ENCODE assay signal across 21 mouse cellular contexts in the genomic region with DNA sequence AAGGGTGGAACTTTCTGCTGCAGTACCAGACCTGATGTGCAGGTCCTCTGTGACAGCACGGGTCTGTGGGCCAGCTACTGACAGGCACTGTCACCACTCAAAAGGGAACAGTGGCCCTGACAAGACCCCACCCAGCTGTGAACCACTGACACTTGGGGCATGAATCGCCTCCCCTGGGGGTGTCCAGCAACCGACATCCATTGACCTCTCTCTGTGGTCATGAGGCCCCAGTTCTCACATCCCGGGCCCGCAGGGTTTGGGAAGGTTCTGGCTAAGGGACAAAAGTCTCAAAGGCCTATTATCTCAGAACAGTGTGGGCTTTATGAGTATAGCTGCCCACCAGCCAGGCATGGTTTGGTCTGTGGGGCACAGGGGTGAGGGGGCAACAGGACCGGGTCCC. TPM values are rescaled to one million over a fixed set of nuclear protein-coding genes. Genes with fewer than 3 reads are reported as not detected.
DNase-seq lines count a peak whose midpoint lies in the region; ATAC-seq and TF ChIP-seq lines count a peak whose summit lies in the region.
"Had no signal": no experiment of that assay in that cellular context is flagged by ENCODE, and none has a peak within 500 bp of the region (broad histone marks: within the 10 kb centered on the region; RNA-seq: fewer than 3 reads in every experiment).

No protein-coding gene starts in this region.

- intact Hi-C loops in gastrocnemius, adult 2 months (cut with DNase I) = no loop called here

- WGBS in hindbrain, embryonic 13.5 days = 81% methylated on average over 6 of the region's 6 CpGs
- 82% methylated on average over 6 of the region's 6 CpGs for WGBS in hindbrain, embryonic 16.5 days
- 84% methylated on average over 6 of the region's 6 CpGs for WGBS in limb, embryonic 14.5 days
- 89% methylated on average over 6 of the region's 6 CpGs for WGBS in limb, embryonic 10.5 days

- peaks cover 32% of the 10 kb centered on the region for H3K36me3 ChIP-seq in hindbrain, embryonic 13.5 days
- peaks cover 22% of the 10 kb centered on the region for H3K36me3 ChIP-seq in hindbrain, embryonic 16.5 days (ENCODE audit: control insufficient read depth, insufficient read depth, low read length)
- H3K36me3 ChIP-seq in limb, embryonic 14.5 days (ENCODE audit: control insufficient read depth, insufficient read depth, low read length) = peaks cover 46% of the 10 kb centered on the region
- H3K36me3 ChIP-seq in limb, embryonic 10.5 days = peaks cover 79% of the 10 kb centered on the region

- no peak for TF ChIP-seq POLR2A in limb, embryonic 14.5 days (IDR thresholded peaks at IDR 0.05; ENCODE audit: borderline replicate concordance, extremely low read depth, insufficient read depth, insufficient read length)

- no peak for ATAC-seq in hindbrain, embryonic 13.5 days (ENCODE audit: low FRiP score)
- no peak for ATAC-seq in hindbrain, embryonic 16.5 days
- ATAC-seq in limb, embryonic 14.5 days (ENCODE audit: low FRiP score, low read depth) = no peak
- ATAC-seq: forebrain, embryonic 15.5 days; hindbrain, postnatal 0 days had no signal

- no peak overlapping the region for H3K4me2 ChIP-seq in hindbrain, embryonic 13.5 days
- no peak overlapping the region for H3K4me2 ChIP-seq in hindbrain, embryonic 16.5 days (ENCODE audit: low read length)
- H3K4me2 ChIP-seq in limb, embryonic 14.5 days (replicated peaks; ENCODE audit: low read depth, low read length, severe bottlenecking) = no peak overlapping the region
- H3K4me2 ChIP-seq: embryonic facial prominence, embryonic 12.5 days; forebrain, embryonic 15.5 days; heart, embryonic 13.5 days had no signal

- H3K27me3 ChIP-seq in hindbrain, embryonic 13.5 days = no peaks in the 10 kb centered on the region
- H3K27me3 ChIP-seq in hindbrain, embryonic 16.5 days (replicated peaks; ENCODE audit: control insufficient read depth, insufficient read depth, low read length) = no peaks in the 10 kb centered on the region
- H3K27me3 ChIP-seq in limb, embryonic 14.5 days (ENCODE audit: control insufficient read depth, insufficient read depth, low read length) = no peaks in the 10 kb centered on the region
- H3K27me3 ChIP-seq in limb, embryonic 10.5 days (ENCODE audit: low read depth, poor library complexity, severe bottlenecking) = no peaks in the 10 kb centered on the region
- H3K27me3 ChIP-seq: embryonic facial prominence, embryonic 12.5 days; forebrain, embryonic 15.5 days; heart, embryonic 13.5 days had no signal

- peak overlapping the region; percentile 4; the same call in 1 of the 2 replicates for H3K9ac ChIP-seq in hindbrain, embryonic 13.5 days
- no peak overlapping the region for H3K9ac ChIP-seq in hindbrain, embryonic 16.5 days (ENCODE audit: low read depth, low read length)
- 0 out of 2 replicates have a peak overlapping the region, but pooled peaks have one; percentile 12 for H3K9ac ChIP-seq in limb, embryonic 14.5 days (ENCODE audit: low read depth, low read length, severe bottlenecking)
- H3K9ac ChIP-seq: embryonic facial prominence, embryonic 12.5 days; forebrain, embryonic 15.5 days; heart, embryonic 13.5 days had no signal

- H3K27ac ChIP-seq in gastrocnemius, adult 2 months = peak overlapping the region; percentile 20; the same call in 1 of the 2 replicates
- H3K27ac ChIP-seq in hindbrain, embryonic 13.5 days = no peak overlapping the region
- H3K27ac ChIP-seq in hindbrain, embryonic 16.5 days (ENCODE audit: low read depth, low read length) = no peak overlapping the region
- H3K27ac ChIP-seq in limb, embryonic 14.5 days (replicated peaks; ENCODE audit: low read depth, low read length) = no peak overlapping the region
- H3K27ac ChIP-seq in limb, embryonic 10.5 days = no peak overlapping the region
- H3K27ac ChIP-seq in brown adipose tissue, adult 24 weeks (replicated peaks; ENCODE audit: low read depth, low read length) = peak overlapping the region; percentile 81
- H3K27ac ChIP-seq: embryonic facial prominence, embryonic 12.5 days; forebrain, embryonic 15.5 days; heart, adult 2 months; heart, embryonic 13.5 days; hindbrain, postnatal 0 days had no signal

- DNase-seq in gastrocnemius, adult 2 months = no peak
- no peak for DNase-seq in gastrocnemius, adult 18-20 months (ENCODE audit: low spot score)
- DNase-seq in limb, embryonic 14.5 days (ENCODE audit: low spot score) = no peak
- no peak for DNase-seq in limb, embryonic 10.5 days (ENCODE audit: low spot score)
- no peak for DNase-seq in kidney, postnatal 10 days
- DNase-seq: cerebellum, adult 11 months; cerebellum, adult 9-10 months; cerebellum, postnatal 25 days; gastrocnemius, postnatal 14 days; heart, adult 2 months; heart, postnatal 14 days had no signal

- peaks cover 35% of the 10 kb centered on the region for H3K4me1 ChIP-seq in hindbrain, embryonic 13.5 days (replicated peaks)
- peaks cover 22% of the 10 kb centered on the region for H3K4me1 ChIP-seq in hindbrain, embryonic 16.5 days (ENCODE audit: control insufficient read depth, insufficient read depth, low read depth, low read length)
- H3K4me1 ChIP-seq in limb, embryonic 14.5 days (ENCODE audit: control insufficient read depth, insufficient read depth, low read length) = peaks cover 9% of the 10 kb centered on the region
- H3K4me1 ChIP-seq in limb, embryonic 10.5 days = peaks cover 28% of the 10 kb centered on the region
- peaks cover 41% of the 10 kb centered on the region for H3K4me1 ChIP-seq in brown adipose tissue, adult 24 weeks (ENCODE audit: control insufficient read depth, insufficient read depth, insufficient read length, low read length)

- no peak overlapping the region for H3K4me3 ChIP-seq in gastrocnemius, adult 2 months
- no peak overlapping the region for H3K4me3 ChIP-seq in hindbrain, embryonic 13.5 days
- H3K4me3 ChIP-seq in hindbrain, embryonic 16.5 days (ENCODE audit: low read length) = no peak overlapping the region
- no peak overlapping the region for H3K4me3 ChIP-seq in limb, embryonic 14.5 days (replicated peaks; ENCODE audit: low read length)
- H3K4me3 ChIP-seq in limb, embryonic 10.5 days = no peak overlapping the region
- no peak overlapping the region for H3K4me3 ChIP-seq in brown adipose tissue, adult 24 weeks (ENCODE audit: insufficient read depth, low read depth, low read length)
- H3K4me3 ChIP-seq: embryonic facial prominence, embryonic 12.5 days; forebrain, embryonic 15.5 days; heart, adult 2 months; heart, embryonic 13.5 days had no signal

- no peaks in the 10 kb centered on the region for H3K9me3 ChIP-seq in hindbrain, embryonic 13.5 days
- no peaks in the 10 kb centered on the region for H3K9me3 ChIP-seq in hindbrain, embryonic 16.5 days (ENCODE audit: control insufficient read depth, low read length)
- no peaks in the 10 kb centered on the region for H3K9me3 ChIP-seq in limb, embryonic 14.5 days (ENCODE audit: control insufficient read depth, low read length)
- H3K9me3 ChIP-seq in limb, embryonic 10.5 days (replicated peaks) = no peaks in the 10 kb centered on the region
- H3K9me3 ChIP-seq: embryonic facial prominence, embryonic 12.5 days; forebrain, embryonic 15.5 days; heart, embryonic 13.5 days had no signal

- no peak for TF ChIP-seq CTCF in gastrocnemius, adult 2 months (IDR thresholded peaks at IDR 0.05)

RNA-seq across cellular contexts. Expression of gene Sgta, which starts 4.8 kb away (rescaled TPM):
- total RNA-seq in gastrocnemius, adult 2 months (2021) = 100 to 1,000 TPM; 100 TPM
- total RNA-seq in gastrocnemius, adult 18-20 months (2021) = 100 to 1,000 TPM; 101 to 103 TPM
- 292 and 304 TPM in 2 replicates for polyA plus RNA-seq in hindbrain, embryonic 13.5 days (2015; fragmentation: Nextera tagmentation; extraction: Ambion mirVana)
- polyA plus RNA-seq in hindbrain, embryonic 16.5 days (2015; fragmentation: Nextera tagmentation; extraction: Ambion mirVana) = 334 and 346 TPM in 2 replicates
- polyA plus RNA-seq in limb, embryonic 14.5 days (2012; rRNA removed) = 205 and 263 TPM in 2 replicates
- polyA plus RNA-seq in limb, embryonic 14.5 days (2014; fragmentation: Nextera tagmentation; extraction: Ambion mirVana) = 176 and 192 TPM in 2 replicates
- 284 and 291 TPM in 2 replicates for polyA plus RNA-seq in limb, embryonic 10.5 days (2016; fragmentation: Nextera tagmentation; extraction: Ambion mirVana)
- polyA plus RNA-seq in brown adipose tissue, adult 24 weeks (2012; ENCODE audit: insufficient read depth, insufficient read length, missing spikeins) = 130 and 139 TPM in 2 replicates

RNA-seq across cellular contexts. Expression of gene Thop1, which starts 14.7 kb away (rescaled TPM):
- total RNA-seq in gastrocnemius, adult 2 months (2021) = 10 to 100 TPM; 25.1 to 25.9 TPM
- 10 to 100 TPM; 21.1 to 26.0 TPM for total RNA-seq in gastrocnemius, adult 18-20 months (2021)
- polyA plus RNA-seq in hindbrain, embryonic 13.5 days (2015; fragmentation: Nextera tagmentation; extraction: Ambion mirVana) = 45.0 and 46.9 TPM in 2 replicates
- polyA plus RNA-seq in hindbrain, embryonic 16.5 days (2015; fragmentation: Nextera tagmentation; extraction: Ambion mirVana) = 49.8 and 53.5 TPM in 2 replicates
- 79.0 and 93.4 TPM in 2 replicates for polyA plus RNA-seq in limb, embryonic 14.5 days (2012; rRNA removed)
- 52.4 and 54.1 TPM in 2 replicates for polyA plus RNA-seq in limb, embryonic 14.5 days (2014; fragmentation: Nextera tagmentation; extraction: Ambion mirVana)
- polyA plus RNA-seq in limb, embryonic 10.5 days (2016; fragmentation: Nextera tagmentation; extraction: Ambion mirVana) = 113 and 128 TPM in 2 replicates
- polyA plus RNA-seq in brown adipose tissue, adult 24 weeks (2012; ENCODE audit: insufficient read depth, insufficient read length, missing spikeins) = 7.0 and 11.3 TPM in 2 replicates

RNA-seq across cellular contexts. Expression of gene Slc39a3, which starts 17.9 kb away (rescaled TPM):
- total RNA-seq in gastrocnemius, adult 2 months (2021) = 10 to 100 TPM; 11.6 to 16.0 TPM
- 10 to 100 TPM; 13.7 TPM for total RNA-seq in gastrocnemius, adult 18-20 months (2021)
- 42.3 and 44.0 TPM in 2 replicates for polyA plus RNA-seq in hindbrain, embryonic 13.5 days (2015; fragmentation: Nextera tagmentation; extraction: Ambion mirVana)
- 48.3 and 54.3 TPM in 2 replicates for polyA plus RNA-seq in hindbrain, embryonic 16.5 days (2015; fragmentation: Nextera tagmentation; extraction: Ambion mirVana)
- polyA plus RNA-seq in limb, embryonic 14.5 days (2012; rRNA removed) = 25.9 and 33.0 TPM in 2 replicates
- 12.8 and 14.8 TPM in 2 replicates for polyA plus RNA-seq in limb, embryonic 14.5 days (2014; fragmentation: Nextera tagmentation; extraction: Ambion mirVana)
- 10.9 and 14.7 TPM in 2 replicates for polyA plus RNA-seq in limb, embryonic 10.5 days (2016; fragmentation: Nextera tagmentation; extraction: Ambion mirVana)
- polyA plus RNA-seq in brown adipose tissue, adult 24 weeks (2012; ENCODE audit: insufficient read depth, insufficient read length, missing spikeins) = 7.0 and 12.1 TPM in 2 replicates

RNA-seq across cellular contexts. Expression of gene Diras1, which starts 29.7 kb away (rescaled TPM):
- total RNA-seq in gastrocnemius, adult 2 months (2021) = under 1 TPM in 1 of 2 experiments, not detected in 1; 0.08 TPM
- under 1 TPM in 1 of 2 experiments, not detected in 1; 0.07 TPM for total RNA-seq in gastrocnemius, adult 18-20 months (2021)
- polyA plus RNA-seq in hindbrain, embryonic 13.5 days (2015; fragmentation: Nextera tagmentation; extraction: Ambion mirVana) = 37.5 and 40.2 TPM in 2 replicates
- polyA plus RNA-seq in hindbrain, embryonic 16.5 days (2015; fragmentation: Nextera tagmentation; extraction: Ambion mirVana) = 74.4 and 81.7 TPM in 2 replicates
- 0.13 and 0.20 TPM in 2 replicates for polyA plus RNA-seq in limb, embryonic 14.5 days (2012; rRNA removed)
- not detected in 2 replicates for polyA plus RNA-seq in limb, embryonic 14.5 days (2014; fragmentation: Nextera tagmentation; extraction: Ambion mirVana)
- 0.11 and 0.18 TPM in 2 replicates for polyA plus RNA-seq in limb, embryonic 10.5 days (2016; fragmentation: Nextera tagmentation; extraction: Ambion mirVana)
- not detected in 2 replicates for polyA plus RNA-seq in brown adipose tissue, adult 24 weeks (2012; ENCODE audit: insufficient read depth, insufficient read length, missing spikeins)
- total RNA-seq: heart, adult 2 months; hematopoietic stem cell, adult 5-6 weeks; MEL had no signal
- polyA plus RNA-seq: gonadal fat pad, adult 2 months had no signal

RNA-seq across cellular contexts. Expression of gene Gng7, which starts 40.4 kb away (rescaled TPM):
- total RNA-seq in gastrocnemius, adult 2 months (2021) = 1 to 10 TPM in 1 of 2 experiments, under 1 TPM in 1; 0.66 to 1.0 TPM
- 1 to 10 TPM; 2.3 to 2.5 TPM for total RNA-seq in gastrocnemius, adult 18-20 months (2021)
- 13.4 and 13.5 TPM in 2 replicates for polyA plus RNA-seq in hindbrain, embryonic 13.5 days (2015; fragmentation: Nextera tagmentation; extraction: Ambion mirVana)
- polyA plus RNA-seq in hindbrain, embryonic 16.5 days (2015; fragmentation: Nextera tagmentation; extraction: Ambion mirVana) = 25.4 and 27.0 TPM in 2 replicates
- polyA plus RNA-seq in limb, embryonic 14.5 days (2012; rRNA removed) = 7.6 and 7.9 TPM in 2 replicates
- polyA plus RNA-seq in limb, embryonic 14.5 days (2014; fragmentation: Nextera tagmentation; extraction: Ambion mirVana) = 6.5 and 7.2 TPM in 2 replicates
- polyA plus RNA-seq in limb, embryonic 10.5 days (2016; fragmentation: Nextera tagmentation; extraction: Ambion mirVana) = 4.3 and 4.5 TPM in 2 replicates
- 6.4 and 9.0 TPM in 2 replicates for polyA plus RNA-seq in brown adipose tissue, adult 24 weeks (2012; ENCODE audit: insufficient read depth, insufficient read length, missing spikeins)

Comparison
In these comparisons a context has a peak if more than half of its experiments do, and no peak if none do; other contexts are left out.
1. H3K27ac ChIP-seq: peak in gastrocnemius, adult 2 months (single experiment) and brown adipose tissue, adult 24 weeks (single experiment); none in hindbrain, embryonic 13.5 days (single experiment), hindbrain, embryonic 16.5 days (single experiment), limb, embryonic 14.5 days (single experiment) and limb, embryonic 10.5 days (single experiment).